Mouse (Mus musculus) neural tube, embryonic 13.5 days (tissue): ENCODE measurements around the gene Sh3tc1. TPM values are rescaled to one million over a fixed set of nuclear protein-coding genes. Genes with fewer than 3 reads are reported as not detected.

Experiments
- ATAC-seq: fragments of 200-750 bp; cut with Nextera tagmentation; 2 replicates; pipeline ENCODE4 v1.8.0; 2017; ENCODE audit warnings: low read depth, mild to moderate bottlenecking, moderate TSS enrichment, moderate library complexity
- H3K27ac ChIP-seq: fragments of 300-500 bp; sonication (generic); replicated peaks from 2 replicates; pipeline ENCODE4 v1.5.1; 2015; ENCODE audit warnings: moderate library complexity, mild to moderate bottlenecking, inconsistent platforms
- H3K27me3 ChIP-seq: fragments of 300-500 bp; sonication (generic); 2 replicates; pipeline ENCODE4 v1.6.1; 2015; ENCODE audit warnings: mild to moderate bottlenecking, inconsistent platforms
- H3K36me3 ChIP-seq: fragments of 300-500 bp; sonication (generic); 2 replicates; pipeline ENCODE4 v1.6.1; 2015; ENCODE audit warnings: mild to moderate bottlenecking, inconsistent platforms
- H3K4me1 ChIP-seq: fragments of 300-500 bp; sonication (generic); replicated peaks from 2 replicates; pipeline ENCODE4 v1.6.1; 2015; ENCODE audit warnings: inconsistent platforms
- H3K4me2 ChIP-seq: fragments of 300-500 bp; sonication (generic); 2 replicates; pipeline ENCODE4 v1.6.1; 2015; ENCODE audit warnings: inconsistent platforms, mild to moderate bottlenecking, moderate library complexity
- H3K4me3 ChIP-seq: fragments of 300-500 bp; sonication (generic); 2 replicates; pipeline ENCODE4 v1.5.1; 2015; ENCODE audit warnings: mild to moderate bottlenecking, inconsistent platforms
- H3K9ac ChIP-seq: fragments of 300-500 bp; sonication (generic); 2 replicates; pipeline ENCODE4 v1.6.1; 2015; ENCODE audit warnings: moderate library complexity, mild to moderate bottlenecking, inconsistent platforms
- H3K9me3 ChIP-seq: fragments of 300-500 bp; sonication (generic); 2 replicates; pipeline ENCODE4 v1.6.1; 2016; ENCODE audit warnings: inconsistent platforms
- WGBS: fragments of 180-500 bp; shearing (Covaris S2); methylation state at CpG from one replicate; pipeline ENCODE4 v1.1.7; 2015; 5-methylcytosine and 5-hydroxymethylcytosine counted together
- polyA plus RNA-seq: library from polyadenylated mRNA; unstranded; fragments of >200 nt; fragmentation: Nextera tagmentation; extraction: Ambion mirVana; gene quantifications from 2 replicates; pipeline ENCODE4 v1.2.1, GENCODE M21; 2015

Sh3tc1 gene
- polyA plus RNA-seq, 1 experiment from 2014 or later = 3.1 TPM

DNA sequence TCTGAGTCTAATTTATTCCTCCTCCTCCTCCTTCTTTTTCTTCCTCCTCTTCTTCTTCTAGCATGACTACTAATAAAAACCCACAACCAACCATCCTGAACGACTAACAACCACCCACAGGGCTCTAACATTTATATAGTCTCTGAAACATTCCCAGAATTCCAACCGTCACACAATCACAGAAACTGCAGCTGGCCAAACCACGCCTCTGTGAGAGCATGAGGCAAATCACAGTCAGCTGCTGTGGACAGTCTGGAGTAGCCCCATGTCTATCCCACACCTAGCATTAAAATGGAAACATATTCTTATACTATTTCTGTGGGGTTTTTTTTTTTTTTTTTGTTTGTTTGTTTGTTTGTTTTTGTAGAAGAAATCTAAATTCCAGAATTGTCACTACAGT, 9.6 kb upstream of the Sh3tc1 start:
- Histone ChIP-seq H3K27ac (no peak overlapping the region), H3K4me2 (no peak overlapping the region), H3K9me3 (no peaks in the 10 kb centered on the region), H3K9ac (no peak overlapping the region), H3K4me3 (no peak overlapping the region), H3K4me1 (no peaks in the 10 kb centered on the region), H3K36me3 (no peaks in the 10 kb centered on the region), H3K27me3 (no peaks in the 10 kb centered on the region)
- WGBS = 60% methylated on average over 3 of the region's 3 CpGs
- ATAC-seq = no peak

DNA sequence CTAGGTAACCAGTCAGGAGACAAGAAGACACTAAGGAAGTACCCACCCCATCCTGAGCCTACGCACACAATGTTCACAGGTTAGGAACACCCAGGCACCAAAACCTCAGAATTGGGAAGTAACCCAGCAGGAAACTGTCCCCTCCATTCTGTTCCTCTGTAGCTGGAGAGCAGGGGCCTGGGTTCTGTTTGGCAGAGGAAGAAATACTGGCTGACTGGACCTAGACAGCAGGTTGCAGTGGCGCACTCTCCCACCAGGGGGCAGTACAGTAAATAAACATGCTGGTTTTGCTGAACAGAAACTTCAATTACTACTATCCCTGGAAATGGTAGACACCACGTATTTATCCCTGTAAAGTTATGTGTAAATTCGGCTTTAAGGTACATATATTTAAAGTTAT, 7.1 kb upstream of the Sh3tc1 start:
- Histone ChIP-seq H3K4me1 (no peaks in the 10 kb centered on the region), H3K4me3 (no peak overlapping the region), H3K27ac (no peak overlapping the region), H3K9ac (no peak overlapping the region), H3K27me3 (no peaks in the 10 kb centered on the region), H3K9me3 (no peaks in the 10 kb centered on the region), H3K36me3 (no peaks in the 10 kb centered on the region), H3K4me2 (no peak overlapping the region)
- 24% methylated on average over 4 of the region's 4 CpGs for WGBS
- no peak for ATAC-seq

DNA sequence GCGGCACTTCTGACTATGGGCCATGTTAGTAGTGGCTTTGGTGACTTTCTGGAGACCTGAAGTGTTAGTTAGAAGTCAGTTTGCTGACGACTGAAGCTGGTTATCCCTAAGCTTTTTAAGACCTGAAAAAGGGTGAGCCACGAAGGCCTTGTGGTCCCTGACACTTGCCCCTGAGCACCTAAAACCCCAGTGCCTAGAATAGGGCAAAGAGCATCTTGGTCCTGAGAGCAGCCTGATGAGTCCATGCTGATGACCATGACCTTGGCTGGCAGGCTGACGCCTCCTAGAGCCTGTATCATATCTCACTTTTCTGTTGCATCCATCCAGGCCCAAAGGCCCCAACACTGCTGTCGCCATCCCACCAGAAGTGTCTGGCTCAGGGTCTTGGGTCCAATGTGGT, 5.6 kb upstream of the Sh3tc1 start:
- no peaks in the 10 kb centered on the region for H3K9me3 ChIP-seq
- H3K9ac ChIP-seq = no peak overlapping the region
- H3K4me2 ChIP-seq = no peak overlapping the region
- H3K27me3 ChIP-seq = peaks cover 10% of the 10 kb centered on the region
- no peak overlapping the region for H3K27ac ChIP-seq
- H3K4me3 ChIP-seq = no peak overlapping the region
- H3K36me3 ChIP-seq = no peaks in the 10 kb centered on the region
- ATAC-seq = no peak
- 87% methylated on average over 5 of the region's 5 CpGs for WGBS
- no peaks in the 10 kb centered on the region for H3K4me1 ChIP-seq

DNA sequence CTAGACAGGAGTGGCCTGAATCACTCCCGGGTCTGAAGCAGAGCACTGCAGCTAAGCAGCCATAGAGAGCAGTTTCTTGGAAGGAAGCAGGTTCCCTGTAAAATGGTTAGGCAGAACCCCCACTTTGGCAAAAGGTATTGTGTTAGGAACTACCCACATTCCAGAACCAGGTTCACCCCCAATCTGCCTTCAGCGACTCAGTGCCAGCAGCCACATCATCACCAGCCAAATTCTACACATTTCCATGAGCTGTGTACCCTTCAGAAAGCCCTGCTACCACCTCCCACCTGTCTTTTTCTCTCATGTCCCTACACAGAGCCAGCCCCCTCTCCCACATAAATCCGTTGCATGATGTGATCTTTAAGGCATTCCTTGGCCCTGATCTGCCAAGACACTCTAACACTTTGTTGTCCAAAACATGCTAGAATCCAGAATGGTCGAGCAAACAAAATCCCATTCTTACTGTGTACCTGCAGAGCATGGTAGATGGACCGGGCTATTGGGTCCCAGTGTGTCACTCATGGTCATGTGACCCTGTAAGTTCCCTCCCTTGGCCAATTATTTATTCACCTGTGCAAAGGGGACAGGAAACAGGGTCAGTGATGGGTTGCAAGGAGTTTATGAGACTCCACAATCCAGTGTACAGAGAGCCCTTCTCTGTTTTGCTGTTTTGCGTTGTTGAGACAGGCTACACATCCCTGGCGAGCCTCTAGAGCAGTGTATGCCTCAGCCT, 4.4 kb upstream of the Sh3tc1 start:
- no peak overlapping the region for H3K4me3 ChIP-seq
- 86% methylated on average over 7 of the region's 7 CpGs for WGBS
- H3K4me1 ChIP-seq = no peaks in the 10 kb centered on the region
- peaks cover 22% of the 10 kb centered on the region for H3K27me3 ChIP-seq
- no peak overlapping the region for H3K4me2 ChIP-seq
- H3K27ac ChIP-seq = no peak overlapping the region
- ATAC-seq = no peak
- H3K9ac ChIP-seq = no peak overlapping the region
- no peaks in the 10 kb centered on the region for H3K36me3 ChIP-seq
- no peaks in the 10 kb centered on the region for H3K9me3 ChIP-seq

DNA sequence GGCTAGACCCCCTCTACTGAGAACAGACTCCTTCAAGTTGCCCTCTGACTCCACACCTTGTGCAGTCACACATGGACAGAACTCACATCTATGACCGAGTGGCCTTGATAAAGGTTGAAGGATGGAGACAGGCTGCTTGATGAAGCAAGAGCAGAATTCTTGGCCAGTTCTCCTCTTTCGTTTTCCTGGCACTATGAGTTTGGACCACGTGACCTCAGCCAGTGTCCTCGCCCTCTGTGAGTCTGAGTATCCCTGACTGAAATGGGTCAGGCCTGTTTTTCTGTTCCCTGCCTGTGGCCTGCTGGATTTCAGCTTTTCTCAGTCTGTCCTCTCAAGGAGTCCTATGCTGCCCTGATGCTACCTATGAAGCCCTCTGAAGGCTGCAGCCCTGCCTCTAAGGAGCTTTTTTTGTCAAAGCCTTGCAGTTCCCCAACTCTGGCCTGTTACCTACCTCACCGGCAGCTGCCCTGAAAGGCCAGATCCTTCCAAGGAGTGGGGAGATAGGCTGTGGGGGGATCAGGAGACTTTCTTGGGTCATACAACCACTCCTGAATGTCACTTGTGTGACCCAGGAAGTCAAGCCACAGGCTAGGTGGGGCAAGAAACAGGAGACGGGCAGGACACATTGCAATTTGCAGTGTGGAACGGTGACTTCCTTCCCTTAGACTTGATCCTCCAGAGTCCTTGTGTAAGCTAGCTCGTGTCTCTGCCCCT, 3.6 kb upstream of the Sh3tc1 start:
- no peak for ATAC-seq
- Histone ChIP-seq H3K4me3 (no peak overlapping the region), H3K4me2 (no peak overlapping the region), H3K36me3 (no peaks in the 10 kb centered on the region), H3K4me1 (no peaks in the 10 kb centered on the region), H3K27me3 (peaks cover 26% of the 10 kb centered on the region), H3K9ac (no peak overlapping the region), H3K9me3 (no peaks in the 10 kb centered on the region), H3K27ac (no peak overlapping the region)
- WGBS = 81% methylated on average over 8 of the region's 8 CpGs

DNA sequence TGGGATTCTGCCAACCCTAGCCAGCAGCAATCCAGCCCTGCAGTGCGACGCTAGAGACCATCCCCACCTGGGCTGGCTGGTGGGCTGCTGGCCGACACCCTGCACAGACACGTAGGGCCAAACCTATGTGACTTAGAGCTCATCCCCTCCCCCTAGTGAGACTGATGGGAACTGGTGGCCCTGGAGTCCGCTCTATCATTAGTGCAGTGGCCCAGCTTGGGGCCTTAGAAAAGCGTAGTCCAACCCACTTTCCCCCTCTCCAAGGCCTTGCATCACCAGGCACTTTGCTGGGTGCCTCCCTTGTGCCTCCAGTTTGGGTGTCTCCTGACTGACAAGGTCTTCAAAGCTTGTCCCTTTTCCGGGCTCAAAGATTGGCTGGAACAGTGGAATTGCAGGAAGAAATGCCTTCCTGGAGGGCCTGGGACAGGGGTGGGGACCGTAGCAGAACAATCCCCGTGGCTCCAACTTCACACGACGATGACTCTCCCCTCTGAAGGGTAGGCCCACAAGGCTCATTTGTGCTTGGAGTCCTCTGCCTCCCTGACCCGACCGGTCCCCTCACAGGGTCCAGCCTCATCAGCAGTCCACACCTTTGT, 1.5 kb upstream of the Sh3tc1 start:
- Histone ChIP-seq H3K27me3 (peaks cover 26% of the 10 kb centered on the region), H3K9ac (no peak overlapping the region), H3K9me3 (no peaks in the 10 kb centered on the region), H3K4me3 (no peak overlapping the region), H3K27ac (no peak overlapping the region), H3K4me2 (no peak overlapping the region), H3K4me1 (peaks cover 6% of the 10 kb centered on the region; the same call in 1 of the 2 replicates), H3K36me3 (no peaks in the 10 kb centered on the region)
- no peak for ATAC-seq
- 45% methylated on average over 13 of the region's 13 CpGs for WGBS

DNA sequence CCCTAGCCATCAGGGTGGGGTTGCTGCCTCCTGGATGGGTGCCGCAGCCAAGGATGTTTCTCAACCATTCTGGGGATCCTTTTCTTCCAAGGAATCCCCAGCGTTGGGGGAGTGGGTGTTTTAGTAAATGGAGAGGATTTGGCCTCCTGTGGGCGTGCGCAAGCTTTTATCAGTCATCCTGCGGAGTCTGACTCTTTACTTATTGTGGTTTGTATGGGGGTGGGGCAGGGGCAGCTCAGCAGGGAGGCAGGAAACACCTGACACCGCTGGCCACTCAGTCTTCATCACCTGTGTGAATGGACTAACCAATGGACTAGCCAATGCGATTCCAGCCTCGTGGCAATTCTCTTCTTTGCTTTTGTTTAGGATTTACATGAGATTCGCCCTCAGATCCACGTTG, 929 bp upstream of the Sh3tc1 start:
- Histone ChIP-seq H3K9ac (no peak overlapping the region), H3K27ac (no peak overlapping the region), H3K27me3 (peaks cover 26% of the 10 kb centered on the region), H3K9me3 (no peaks in the 10 kb centered on the region), H3K4me3 (no peak overlapping the region), H3K4me1 (peaks cover 6% of the 10 kb centered on the region; the same call in 1 of the 2 replicates), H3K36me3 (no peaks in the 10 kb centered on the region), H3K4me2 (no peak overlapping the region)
- ATAC-seq = no peak
- WGBS = 15% methylated on average over 10 of the region's 10 CpGs

DNA sequence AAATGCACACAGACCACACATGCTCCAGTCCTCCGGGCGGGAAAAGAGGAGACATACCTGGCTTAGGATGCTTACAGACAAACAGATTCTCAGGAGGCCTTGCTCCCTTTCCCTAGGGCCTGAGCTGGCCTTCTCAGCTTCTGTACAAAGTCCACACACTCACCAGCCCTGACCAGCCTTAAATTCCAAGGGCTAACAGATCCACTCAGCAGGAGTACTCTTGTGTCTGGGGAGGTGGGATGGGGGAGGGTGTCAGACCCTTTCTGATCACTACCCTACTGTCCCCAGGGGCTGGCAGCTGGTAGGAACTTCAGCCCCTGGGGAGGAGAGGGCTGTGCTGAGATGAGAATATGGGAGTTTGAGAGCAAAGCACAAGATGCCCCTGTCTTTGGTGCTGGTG, 782 bp downstream of the Sh3tc1 start:
- H3K27me3 ChIP-seq = peaks cover 26% of the 10 kb centered on the region
- no peak overlapping the region for H3K27ac ChIP-seq
- no peaks in the 10 kb centered on the region for H3K36me3 ChIP-seq
- H3K4me2 ChIP-seq = no peak overlapping the region
- H3K9ac ChIP-seq = no peak overlapping the region
- peaks cover 6% of the 10 kb centered on the region; the same call in 1 of the 2 replicates for H3K4me1 ChIP-seq
- no peaks in the 10 kb centered on the region for H3K9me3 ChIP-seq
- H3K4me3 ChIP-seq = no peak overlapping the region
- ATAC-seq = no peak
- 79% methylated on average over 2 of the region's 2 CpGs for WGBS

DNA sequence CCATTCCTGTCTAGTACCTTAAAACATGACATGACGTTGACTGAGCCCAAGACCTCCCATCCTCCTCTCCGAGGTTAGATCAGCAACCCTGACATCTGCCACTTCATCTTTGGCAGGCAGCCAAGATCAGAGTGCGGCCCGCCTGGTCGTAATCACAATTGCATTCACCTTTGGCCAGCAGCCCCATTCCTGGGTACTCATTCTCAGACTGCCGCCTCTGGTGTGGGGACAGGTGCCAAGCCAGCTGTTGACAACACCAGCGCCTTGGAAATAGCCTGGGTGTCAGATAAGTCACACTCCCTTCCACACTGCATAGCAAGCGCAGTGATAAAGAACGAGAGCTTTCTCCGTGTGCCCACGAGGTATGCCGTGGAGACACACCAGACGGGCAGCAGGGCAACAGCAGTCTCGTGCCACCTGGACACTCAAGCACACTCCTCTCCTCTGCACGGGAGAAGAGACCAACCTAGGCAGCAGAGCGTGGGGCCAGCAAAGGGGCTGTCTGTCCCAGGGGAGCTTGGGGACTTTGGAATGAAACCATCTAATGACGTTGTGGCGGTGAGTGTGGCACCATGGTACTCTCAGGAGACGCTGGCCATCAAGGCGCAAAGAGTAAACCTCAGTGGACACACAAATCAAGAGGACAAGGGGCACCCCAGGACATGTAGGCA, 2.4 kb downstream of the Sh3tc1 start:
- Histone ChIP-seq H3K4me2 (no peak overlapping the region), H3K36me3 (no peaks in the 10 kb centered on the region), H3K9me3 (no peaks in the 10 kb centered on the region), H3K4me3 (no peak overlapping the region), H3K27ac (no peak overlapping the region), H3K27me3 (peaks cover 26% of the 10 kb centered on the region), H3K4me1 (peaks cover 6% of the 10 kb centered on the region; the same call in 1 of the 2 replicates), H3K9ac (no peak overlapping the region)
- ATAC-seq = no peak
- WGBS = 75% methylated on average over 20 of the region's 20 CpGs

DNA sequence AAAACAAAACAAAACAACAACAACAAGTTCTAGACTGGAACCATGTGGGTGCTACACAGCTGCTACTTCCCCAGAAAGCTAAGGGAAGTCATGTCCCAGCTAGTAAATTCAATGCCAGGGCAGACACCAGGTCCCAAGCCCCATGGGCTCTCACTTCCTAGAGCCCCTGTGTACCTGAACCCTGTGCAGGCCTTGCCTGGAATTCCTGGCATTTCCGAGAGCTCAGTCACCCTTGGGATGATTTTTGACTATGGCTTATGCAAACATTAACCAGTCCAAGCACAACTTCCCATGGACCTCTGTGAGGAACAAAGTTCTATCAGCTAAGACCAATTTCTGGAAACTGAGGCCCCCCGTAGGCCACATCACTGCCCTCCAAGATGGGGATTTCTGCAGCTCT, 6.3 kb downstream of the Sh3tc1 start:
- Histone ChIP-seq H3K27me3 (no peaks in the 10 kb centered on the region), H3K4me3 (no peak overlapping the region), H3K27ac (no peak overlapping the region), H3K9me3 (no peaks in the 10 kb centered on the region), H3K4me2 (no peak overlapping the region), H3K36me3 (no peaks in the 10 kb centered on the region), H3K9ac (no peak overlapping the region), H3K4me1 (peaks cover 6% of the 10 kb centered on the region; the same call in 1 of the 2 replicates)
- WGBS = 90% methylated on average over 2 of the region's 2 CpGs
- no peak for ATAC-seq

DNA sequence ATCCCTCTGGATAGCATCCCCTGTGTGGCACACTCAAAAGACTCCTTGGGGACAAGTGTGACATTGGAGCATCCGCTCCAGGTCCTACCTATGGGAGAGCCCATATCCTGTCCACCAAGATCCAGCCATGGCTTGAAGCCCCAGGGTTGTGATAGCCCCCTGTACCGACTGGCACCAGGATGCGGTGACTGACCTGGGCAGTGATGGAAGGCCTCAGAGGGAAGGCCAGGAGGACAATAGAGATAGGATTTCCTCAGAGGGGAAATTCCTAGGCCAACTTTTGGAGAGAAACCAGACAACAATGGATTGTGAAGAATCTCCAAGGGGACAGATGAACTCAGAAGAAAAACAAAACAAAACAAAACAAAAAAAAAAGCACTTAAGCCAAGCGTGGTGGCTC, 8.8 kb downstream of the Sh3tc1 start:
- H3K27ac ChIP-seq = no peak overlapping the region
- WGBS = 87% methylated on average over 4 of the region's 4 CpGs
- H3K27me3 ChIP-seq = no peaks in the 10 kb centered on the region
- no peaks in the 10 kb centered on the region for H3K4me1 ChIP-seq
- ATAC-seq = no peak
- no peaks in the 10 kb centered on the region for H3K36me3 ChIP-seq
- H3K4me3 ChIP-seq = no peak overlapping the region
- H3K9ac ChIP-seq = no peak overlapping the region
- H3K9me3 ChIP-seq = no peaks in the 10 kb centered on the region
- H3K4me2 ChIP-seq = no peak overlapping the region

DNA sequence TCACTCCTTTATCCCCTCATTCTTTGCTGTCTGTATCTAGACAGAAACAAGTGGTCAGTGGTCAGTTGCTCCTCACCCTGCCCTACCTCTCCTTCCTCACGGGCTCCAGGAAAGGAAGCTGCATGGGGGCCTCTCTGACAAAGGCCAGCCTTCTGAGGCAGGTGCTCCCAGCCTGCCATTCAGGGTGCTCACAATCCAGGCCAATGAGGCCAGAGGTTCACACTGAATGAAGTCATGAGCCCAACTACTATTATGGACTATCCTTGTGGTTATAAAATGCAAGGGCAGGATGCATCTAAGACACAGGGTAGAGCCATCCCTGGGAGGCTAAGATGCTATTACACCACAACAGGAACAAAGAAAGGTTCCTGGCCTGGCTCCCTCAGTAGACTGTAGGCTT, 9.2 kb downstream of the Sh3tc1 start:
- Histone ChIP-seq H3K4me3 (no peak overlapping the region), H3K9me3 (no peaks in the 10 kb centered on the region), H3K27me3 (no peaks in the 10 kb centered on the region), H3K4me1 (no peaks in the 10 kb centered on the region), H3K4me2 (no peak overlapping the region), H3K9ac (no peak overlapping the region), H3K27ac (0 out of 2 replicates have a peak overlapping the region, but pooled peaks have one; percentile 1), H3K36me3 (no peaks in the 10 kb centered on the region)
- 72% methylated on average over 1 of the region's 1 CpGs for WGBS
- no peak for ATAC-seq
